Mouse (Mus musculus): Measurements from ENCODE around the gene Rae1. TPM values are rescaled to one million over a fixed set of nuclear protein-coding genes. Genes with fewer than 3 reads are reported as not detected.

Gene Rae1
- polyA plus RNA-seq, 2 experiments: 45.9 to 65.3 TPM

DNA sequence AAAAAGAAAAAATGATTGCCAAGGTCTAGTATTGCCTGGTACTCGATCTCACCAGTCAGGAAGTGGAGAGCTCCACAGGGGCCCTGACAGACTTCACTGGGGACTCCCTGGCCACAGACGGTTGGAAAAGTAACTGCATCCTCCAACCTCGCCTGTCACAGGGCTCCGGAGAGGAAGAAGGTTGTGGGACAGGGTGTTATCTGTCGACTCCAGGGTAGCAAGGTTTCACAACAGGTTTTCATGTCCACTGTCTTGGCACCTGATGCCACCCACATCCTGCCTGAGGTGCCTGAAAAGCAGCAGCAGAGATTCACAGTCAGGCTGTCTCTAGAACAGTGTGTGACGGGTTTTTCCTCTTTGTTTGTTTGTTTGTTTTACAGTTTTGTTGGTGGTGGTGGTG, 18.0 kb downstream of the Rae1 start:
- H3K27me3 ChIP-seq (ENCODE audit: control insufficient read depth, insufficient read depth, low read length): no peaks in the 10 kb centered on the region
- TF ChIP-seq CTCF (IDR thresholded peaks at IDR 0.05; ENCODE audit: low read depth) (no peak), EP300 (IDR thresholded peaks at IDR 0.05; ENCODE audit: low read depth) (no peak)
- H3K4me2 ChIP-seq (ENCODE audit: low read depth): peak overlapping the region; percentile 25
- H3K4me3 ChIP-seq (ENCODE audit: insufficient read depth in 1 of 2, low read depth in 2 of 2, low read length in 2 of 2): no peak overlapping the region
- WGBS (ENCODE audit: insufficient replicate concordance): 7% methylated on average over 6 of the region's 6 CpGs
- peaks cover 30% of the 10 kb centered on the region for H3K36me3 ChIP-seq (replicated peaks; ENCODE audit: control insufficient read depth, insufficient read depth, low read depth)
- peaks cover 38 to 40% of the 10 kb centered on the region in 2 experiments for H3K4me1 ChIP-seq (replicated peaks; ENCODE audit: control insufficient read depth in 2 of 2, insufficient read depth in 2 of 2, low read length in 1 of 2)
- no peak for ATAC-seq (ENCODE audit: insufficient read depth)
- DNase-seq (ENCODE audit: low read depth in 3 of 3, low spot score in 3 of 3): no peak
- no peaks in the 10 kb centered on the region for H3K9me3 ChIP-seq (ENCODE audit: control insufficient read depth, low read length)
- no peak overlapping the region; the same call in 1 of the 2 replicates for H3K9ac ChIP-seq (replicated peaks)
- peak overlapping the region; percentile 23 for H3K27ac ChIP-seq

DNA sequence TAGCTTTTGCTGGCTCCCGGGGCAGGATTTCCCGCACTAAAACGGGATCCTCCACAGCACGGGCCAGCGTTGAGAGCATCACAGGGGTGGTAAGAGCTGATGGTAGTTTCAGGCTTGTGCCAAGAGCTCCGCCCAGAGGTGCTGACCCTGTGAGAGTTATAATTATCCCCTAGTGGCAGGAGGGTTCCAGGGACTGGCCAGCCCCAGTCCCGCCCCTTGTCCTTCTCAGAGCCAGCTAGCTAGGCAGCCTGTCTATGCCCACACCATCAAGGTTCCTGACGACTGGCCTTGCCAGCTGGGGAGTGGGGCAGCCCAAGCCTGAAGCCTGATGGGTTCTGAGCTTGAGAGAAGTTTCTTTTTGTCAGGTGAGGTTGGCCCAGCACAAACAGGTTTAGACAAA, 18.7 kb downstream of the Rae1 start:
- TF ChIP-seq CTCF (IDR thresholded peaks at IDR 0.05; ENCODE audit: low read depth): peak; percentile 39
- TF ChIP-seq EP300 (IDR thresholded peaks at IDR 0.05; ENCODE audit: low read depth): no peak
- no peak for ATAC-seq (ENCODE audit: insufficient read depth)
- DNase-seq (ENCODE audit: low read depth in 3 of 3, low spot score in 3 of 3): no peak
- peak overlapping the region; percentile 25 for H3K4me2 ChIP-seq (ENCODE audit: low read depth)
- no peak overlapping the region for H3K4me3 ChIP-seq (ENCODE audit: insufficient read depth in 1 of 2, low read depth in 2 of 2, low read length in 2 of 2)
- H3K27ac ChIP-seq: no peak overlapping the region
- no peaks in the 10 kb centered on the region for H3K27me3 ChIP-seq (ENCODE audit: control insufficient read depth, insufficient read depth, low read length)
- H3K9me3 ChIP-seq (ENCODE audit: control insufficient read depth, low read length): no peaks in the 10 kb centered on the region
- 14% methylated on average over 8 of the region's 8 CpGs for WGBS (ENCODE audit: insufficient replicate concordance)
- no peak overlapping the region for H3K9ac ChIP-seq (replicated peaks)
- peaks cover 30% of the 10 kb centered on the region for H3K36me3 ChIP-seq (replicated peaks; ENCODE audit: control insufficient read depth, insufficient read depth, low read depth)
- H3K4me1 ChIP-seq (replicated peaks; ENCODE audit: control insufficient read depth in 2 of 2, insufficient read depth in 2 of 2, low read length in 1 of 2): peaks cover 38 to 40% of the 10 kb centered on the region in 2 experiments

DNA sequence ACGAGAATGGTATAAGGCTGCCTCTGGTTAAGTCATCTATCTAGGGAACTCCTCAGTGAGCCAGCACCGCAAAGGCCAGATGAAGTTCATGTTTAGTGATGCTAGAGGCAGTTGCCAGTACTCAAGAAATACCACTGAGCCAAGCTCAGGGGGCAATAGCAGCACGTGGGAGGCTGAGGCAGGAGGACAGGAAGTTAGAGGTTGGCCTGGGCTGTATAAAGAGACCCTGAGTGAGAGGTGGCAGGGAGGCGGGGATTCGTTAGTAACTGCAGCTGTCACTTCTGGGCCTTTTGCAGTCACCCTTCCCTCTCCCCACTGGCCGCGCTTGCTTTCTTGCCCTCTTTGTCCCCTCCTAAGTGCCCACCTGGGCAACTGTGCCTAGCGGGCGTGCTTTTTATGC, 19.4 kb downstream of the Rae1 start:
- Histone ChIP-seq H3K4me3 (ENCODE audit: insufficient read depth in 1 of 2, low read depth in 2 of 2, low read length in 2 of 2) (peak overlapping the region; percentile 52 to 57), H3K9ac (replicated peaks) (peak overlapping the region; percentile 56), H3K4me1 (replicated peaks; ENCODE audit: control insufficient read depth in 2 of 2, insufficient read depth in 2 of 2, low read length in 1 of 2) (peaks cover 43 to 44% of the 10 kb centered on the region in 2 experiments), H3K27me3 (ENCODE audit: control insufficient read depth, insufficient read depth, low read length) (no peaks in the 10 kb centered on the region), H3K27ac (peak overlapping the region; percentile 25), H3K9me3 (ENCODE audit: control insufficient read depth, low read length) (no peaks in the 10 kb centered on the region), H3K4me2 (ENCODE audit: low read depth) (peak overlapping the region; percentile 96), H3K36me3 (replicated peaks; ENCODE audit: control insufficient read depth, insufficient read depth, low read depth) (peaks cover 30% of the 10 kb centered on the region)
- DNase-seq (ENCODE audit: low read depth in 3 of 3, low spot score in 3 of 3): no peak
- ATAC-seq (ENCODE audit: insufficient read depth): no peak
- WGBS (ENCODE audit: insufficient replicate concordance): 10% methylated on average over 9 of the region's 9 CpGs
- TF ChIP-seq EP300 (IDR thresholded peaks at IDR 0.05; ENCODE audit: low read depth) (no peak), CTCF (IDR thresholded peaks at IDR 0.05; ENCODE audit: low read depth) (no peak)

DNA sequence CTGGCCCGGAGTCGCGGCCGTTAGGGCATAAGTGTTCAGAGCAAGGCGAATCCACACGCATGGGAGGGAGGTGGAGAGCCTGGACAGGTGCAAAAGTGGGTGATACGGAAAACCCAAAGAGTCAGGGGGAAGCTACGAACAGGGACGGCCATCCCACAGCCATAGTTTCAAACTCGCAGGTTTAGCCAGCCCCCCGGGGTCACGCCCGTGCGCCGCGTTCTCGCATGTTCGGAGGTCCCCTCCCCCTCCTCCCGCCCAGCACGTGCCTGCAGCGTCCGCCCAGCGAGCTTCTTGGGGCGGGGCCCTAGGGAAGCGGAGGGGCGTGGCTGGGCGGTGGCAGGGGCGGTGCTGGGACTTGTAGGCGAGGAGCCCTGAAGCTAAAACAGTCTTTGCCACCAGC, 19.9 kb downstream of the Rae1 start:
- Histone ChIP-seq H3K27me3 (ENCODE audit: control insufficient read depth, insufficient read depth, low read length) (no peaks in the 10 kb centered on the region), H3K27ac (peak overlapping the region; percentile 25), H3K4me1 (replicated peaks; ENCODE audit: control insufficient read depth in 2 of 2, insufficient read depth in 2 of 2, low read length in 1 of 2) (peaks cover 46 to 48% of the 10 kb centered on the region in 2 experiments), H3K9me3 (ENCODE audit: control insufficient read depth, low read length) (no peaks in the 10 kb centered on the region), H3K4me3 (ENCODE audit: insufficient read depth in 1 of 2, low read depth in 2 of 2, low read length in 2 of 2) (peak overlapping the region; percentile 52 to 57), H3K36me3 (replicated peaks; ENCODE audit: control insufficient read depth, insufficient read depth, low read depth) (peaks cover 30% of the 10 kb centered on the region), H3K9ac (replicated peaks) (peak overlapping the region; percentile 56), H3K4me2 (ENCODE audit: low read depth) (peak overlapping the region; percentile 96)
- no peak for TF ChIP-seq CTCF (IDR thresholded peaks at IDR 0.05; ENCODE audit: low read depth)
- TF ChIP-seq EP300 (IDR thresholded peaks at IDR 0.05; ENCODE audit: low read depth): peak; percentile 13; the same call in 1 of the 2 replicates
- ATAC-seq (ENCODE audit: insufficient read depth): peak; percentile 74
- WGBS (ENCODE audit: insufficient replicate concordance): under 1% methylated on average over 28 of the region's 29 CpGs
- peak; percentile 82 to 85 (median 84) for DNase-seq (ENCODE audit: low read depth in 3 of 3, low spot score in 3 of 3)

DNA sequence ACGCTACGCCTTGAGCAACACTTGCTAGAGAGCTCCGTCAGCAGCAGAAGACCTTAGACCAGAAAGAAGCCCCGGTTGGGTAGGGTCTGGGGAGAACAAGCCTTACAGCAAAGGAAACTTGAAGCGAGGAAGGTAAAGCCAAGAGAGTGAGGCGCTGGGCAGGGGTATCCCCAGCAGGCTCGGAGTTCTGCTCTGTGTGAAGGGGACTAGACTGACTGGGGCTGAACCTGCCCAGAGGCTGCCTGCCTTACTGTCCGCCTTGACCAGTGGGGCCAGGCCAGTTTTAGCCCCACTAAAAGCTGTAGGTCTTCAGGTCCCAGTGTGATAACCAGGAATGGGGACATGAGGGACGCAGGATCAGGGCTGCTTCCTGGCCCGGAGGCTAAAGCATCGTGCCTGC, 20.5 kb downstream of the Rae1 start, which contains the start of gene Rbm38:
Gene Rbm38, plus strand, starts transcription at position 69 of the 400 bp plus-strand sequence.
- Histone ChIP-seq H3K36me3 (replicated peaks; ENCODE audit: control insufficient read depth, insufficient read depth, low read depth) (peaks cover 32% of the 10 kb centered on the region), H3K4me2 (ENCODE audit: low read depth) (peak within 1 kb of the TSS; percentile 96), H3K4me3 (ENCODE audit: insufficient read depth in 1 of 2, low read depth in 2 of 2, low read length in 2 of 2) (peak within 1 kb of the TSS; percentile 57 to 88), H3K27me3 (ENCODE audit: control insufficient read depth, insufficient read depth, low read length) (no peaks in the 10 kb centered on the region), H3K9ac (replicated peaks) (peak within 1 kb of the TSS; percentile 56), H3K9me3 (ENCODE audit: control insufficient read depth, low read length) (no peaks in the 10 kb centered on the region), H3K27ac (peak within 1 kb of the TSS; percentile 25), H3K4me1 (replicated peaks; ENCODE audit: control insufficient read depth in 2 of 2, insufficient read depth in 2 of 2, low read length in 1 of 2) (peaks cover 51 to 53% of the 10 kb centered on the region in 2 experiments)
- DNase-seq (ENCODE audit: low read depth in 3 of 3, low spot score in 3 of 3) (no peak), ATAC-seq (ENCODE audit: insufficient read depth) (no peak)
- WGBS (ENCODE audit: insufficient replicate concordance): 40% methylated on average over 11 of the region's 11 CpGs
- TF ChIP-seq CTCF (IDR thresholded peaks at IDR 0.05; ENCODE audit: low read depth) (no peak), EP300 (IDR thresholded peaks at IDR 0.05; ENCODE audit: low read depth) (no peak)

Measured in liver, embryonic 14.5 days (tissue).